Mouse (Mus musculus) heart, embryonic 14.5 days (tissue): ENCODE measurements at regions not wholly inside any gene's neighbourhood (a gene's known extent, or its start where the extent isn't known, plus 50 kb on each side); places are given as distances from the start of the nearest gene placed in this dataset.

Experiments
- ATAC-seq: fragments of 200-750 bp; cut with Nextera tagmentation; 2 replicates; pipeline ENCODE4 v1.8.0; 2017; ENCODE audit warnings: low read depth, moderate TSS enrichment; ENCODE audit not compliant: insufficient number of reproducible peaks, insufficient read depth, low FRiP score
- H3K27ac ChIP-seq, 2 experiments: fragments of 200-500 bp in 1 of 2; fragments of 300-500 bp in 1 of 2; sonication (generic) in 1 of 2; replicated peaks in 1 of 2; 2 replicates each; pipeline ENCODE4 v1.5.1; 2012 to 2014; ENCODE audit warnings: low read depth in 2 of 2, low read length in 2 of 2, control low read depth in 1 of 2, mild to moderate bottlenecking in 1 of 2, mixed read lengths in 1 of 2; ENCODE audit not compliant: control insufficient read depth in 1 of 2, insufficient read depth in 1 of 2
- H3K27me3 ChIP-seq: fragments of 300-500 bp; sonication (generic); 2 replicates; pipeline ENCODE4 v1.6.1; 2014; ENCODE audit warnings: mild to moderate bottlenecking, low read length, control low read depth; ENCODE audit not compliant: control insufficient read depth, insufficient read depth
- H3K36me3 ChIP-seq: fragments of 300-500 bp; sonication (generic); 2 replicates; pipeline ENCODE4 v1.6.1; 2014; ENCODE audit warnings: mild to moderate bottlenecking, control low read depth, low read length, mixed read lengths; ENCODE audit not compliant: control insufficient read depth, insufficient read depth
- H3K4me1 ChIP-seq, 2 experiments: fragments of 200-500 bp in 1 of 2; fragments of 300-500 bp in 1 of 2; sonication (generic) in 1 of 2; 2 replicates each; pipeline ENCODE4 v1.6.1; 2012 to 2014; ENCODE audit warnings: low read length in 2 of 2, control low read depth in 1 of 2, mixed read lengths in 1 of 2; ENCODE audit not compliant: control insufficient read depth in 2 of 2, insufficient read depth in 2 of 2
- H3K4me2 ChIP-seq: fragments of 300-500 bp; sonication (generic); 2 replicates; pipeline ENCODE4 v1.6.1; 2014; ENCODE audit warnings: mild to moderate bottlenecking, low read length
- H3K4me3 ChIP-seq, 2 experiments: fragments of 200-500 bp in 1 of 2; fragments of 300-500 bp in 1 of 2; sonication (generic) in 1 of 2; 2 replicates each; pipeline ENCODE4 v1.5.1; 2012 to 2014; ENCODE audit warnings: low read length in 2 of 2, mild to moderate bottlenecking in 2 of 2, control low read depth in 1 of 2, low read depth in 1 of 2, moderate library complexity in 1 of 2; ENCODE audit not compliant: control insufficient read depth in 1 of 2, insufficient read depth in 1 of 2
- H3K9ac ChIP-seq: fragments of 300-500 bp; sonication (generic); 2 replicates; pipeline ENCODE4 v1.6.1; 2014; ENCODE audit warnings: mild to moderate bottlenecking, low read length
- H3K9me3 ChIP-seq: fragments of 300-500 bp; sonication (generic); 2 replicates; pipeline ENCODE4 v1.6.1; 2016; ENCODE audit warnings: low read length, control low read depth; ENCODE audit not compliant: control insufficient read depth
- WGBS: fragments of 180-500 bp; shearing (Covaris S2); extraction: QIAGEN DNeasy Blood & Tissue Kit; methylation state at CpG from one replicate; pipeline ENCODE4 v1.1.7; 2014; 5-methylcytosine and 5-hydroxymethylcytosine counted together

DNA sequence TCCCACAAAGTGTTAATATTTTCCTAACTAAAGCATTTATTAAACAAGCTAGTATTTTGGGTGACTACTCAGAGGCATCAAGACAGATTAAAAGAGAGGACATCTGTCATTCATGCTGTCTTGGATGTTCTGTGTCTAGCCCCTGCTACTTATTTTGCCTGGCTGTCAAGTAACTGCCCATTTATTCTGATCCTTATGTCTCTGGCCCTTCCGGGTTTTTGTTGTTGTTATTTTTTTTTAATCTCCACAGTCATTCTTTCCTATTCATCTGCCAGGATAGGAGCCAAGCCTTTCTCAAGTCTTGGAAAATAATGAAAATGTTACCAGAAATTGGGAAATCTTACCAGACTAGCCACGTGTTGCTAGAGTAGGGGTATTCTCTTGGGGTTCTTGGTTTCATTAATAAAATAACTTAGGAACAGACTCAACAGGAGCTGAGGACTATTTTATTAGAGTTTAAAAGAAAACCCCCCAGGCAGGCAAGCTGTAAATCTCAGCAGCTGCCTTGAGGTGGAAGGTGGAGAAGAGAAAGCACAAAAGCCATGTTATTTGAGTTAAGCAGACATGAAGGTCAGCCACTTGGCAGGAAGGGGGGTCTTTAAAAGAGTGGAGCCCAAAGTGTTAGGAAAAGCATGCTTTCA, 209.1 kb upstream of the Gm10295 start:
- Histone ChIP-seq H3K27ac (no peak overlapping the region), H3K27me3 (no peaks in the 10 kb centered on the region), H3K36me3 (no peaks in the 10 kb centered on the region), H3K9me3 (no peaks in the 10 kb centered on the region), H3K9ac (no peak overlapping the region), H3K4me2 (no peak overlapping the region), H3K4me3 (no peak overlapping the region), H3K4me1 (no peaks in the 10 kb centered on the region)
- WGBS, result 57% methylated on average over 2 of the region's 2 CpGs
- no peak for ATAC-seq

DNA sequence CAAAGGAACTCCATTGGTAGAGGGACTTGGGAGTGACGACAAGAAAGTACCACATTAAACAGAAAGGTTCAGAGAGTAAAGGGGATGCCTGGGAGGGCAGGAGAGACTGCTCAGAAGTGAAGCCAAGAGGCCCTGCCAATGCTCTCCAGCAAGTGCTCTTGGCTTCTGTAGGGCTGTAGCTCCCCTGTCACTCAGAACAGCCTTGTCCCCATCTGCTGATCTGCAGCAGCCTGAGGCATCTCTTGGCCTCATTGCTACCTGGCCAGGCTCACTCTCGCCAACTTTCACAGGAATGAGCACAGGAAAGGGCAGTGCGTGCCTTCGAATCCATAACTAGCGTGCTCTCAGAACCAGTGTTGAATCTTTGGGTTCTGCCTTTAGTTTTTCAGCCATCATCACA, 205.2 kb upstream of the Gm10295 start:
- H3K4me1 ChIP-seq, result no peaks in the 10 kb centered on the region
- 90% methylated on average over 5 of the region's 5 CpGs for WGBS
- H3K9me3 ChIP-seq, result no peaks in the 10 kb centered on the region
- no peak overlapping the region for H3K4me3 ChIP-seq
- H3K27ac ChIP-seq, result no peak overlapping the region
- no peak overlapping the region for H3K9ac ChIP-seq
- no peaks in the 10 kb centered on the region for H3K27me3 ChIP-seq
- ATAC-seq, result no peak
- no peaks in the 10 kb centered on the region for H3K36me3 ChIP-seq
- no peak overlapping the region for H3K4me2 ChIP-seq

DNA sequence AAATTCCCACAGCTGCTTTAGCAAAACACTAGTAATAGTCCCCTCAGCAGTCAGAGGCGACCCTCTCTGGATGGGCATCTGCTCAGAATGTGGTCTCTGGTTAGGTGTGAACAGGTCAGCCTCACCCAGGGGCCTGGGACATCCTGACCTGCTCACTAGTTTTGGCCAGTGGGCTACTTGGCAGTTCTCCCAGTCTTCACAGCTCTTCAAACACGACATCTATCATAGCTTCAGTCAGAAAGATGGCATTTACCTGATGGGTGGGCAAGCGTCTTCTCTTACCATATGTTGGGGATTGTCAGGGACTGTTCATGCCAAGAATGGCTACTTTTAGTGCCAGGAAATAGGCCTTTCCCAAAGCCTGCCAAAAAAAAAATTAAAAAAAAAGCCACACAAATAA, 204.2 kb upstream of the Gm10295 start:
- no peak overlapping the region for H3K4me3 ChIP-seq
- WGBS, result 85% methylated on average over 3 of the region's 3 CpGs
- H3K4me1 ChIP-seq, result no peaks in the 10 kb centered on the region
- no peaks in the 10 kb centered on the region for H3K36me3 ChIP-seq
- H3K27ac ChIP-seq, result no peak overlapping the region
- no peak overlapping the region for H3K9ac ChIP-seq
- no peak overlapping the region for H3K4me2 ChIP-seq
- ATAC-seq, result no peak
- no peaks in the 10 kb centered on the region for H3K9me3 ChIP-seq
- no peaks in the 10 kb centered on the region for H3K27me3 ChIP-seq

DNA sequence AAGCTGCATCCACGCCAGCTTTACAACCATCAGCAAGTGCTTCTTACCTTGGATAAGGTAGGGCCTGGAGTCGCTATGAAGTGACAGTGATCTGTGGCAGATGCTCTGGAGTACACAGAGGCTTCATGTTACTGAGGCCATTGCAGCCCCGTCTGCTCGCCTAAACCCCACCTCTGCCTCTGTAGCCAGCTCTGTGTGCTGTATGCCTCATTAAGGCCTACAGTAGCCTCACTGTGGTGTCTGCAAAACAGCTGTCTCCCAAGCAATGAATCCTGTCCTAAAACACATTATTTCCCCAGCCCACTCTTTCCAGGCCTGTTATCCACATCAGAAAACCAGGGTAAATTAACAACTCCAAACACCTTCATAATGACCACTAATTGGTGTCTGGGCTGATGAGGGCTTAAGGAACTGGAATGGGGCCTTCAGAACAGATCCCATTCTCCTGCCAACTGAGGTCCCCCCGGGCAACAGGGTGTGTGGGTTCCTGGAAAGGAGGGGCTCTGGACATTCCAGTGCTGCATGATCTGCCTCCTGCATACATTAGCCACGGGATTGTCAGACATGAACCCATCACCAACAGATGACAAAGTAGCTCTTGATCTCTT, 195.4 kb upstream of the Gm10295 start:
- Histone ChIP-seq H3K9me3 (no peaks in the 10 kb centered on the region), H3K4me1 (no peaks in the 10 kb centered on the region), H3K4me3 (no peak overlapping the region), H3K27me3 (no peaks in the 10 kb centered on the region), H3K36me3 (no peaks in the 10 kb centered on the region), H3K9ac (no peak overlapping the region), H3K4me2 (no peak overlapping the region), H3K27ac (no peak overlapping the region)
- 69% methylated on average over 6 of the region's 6 CpGs for WGBS
- no peak for ATAC-seq

DNA sequence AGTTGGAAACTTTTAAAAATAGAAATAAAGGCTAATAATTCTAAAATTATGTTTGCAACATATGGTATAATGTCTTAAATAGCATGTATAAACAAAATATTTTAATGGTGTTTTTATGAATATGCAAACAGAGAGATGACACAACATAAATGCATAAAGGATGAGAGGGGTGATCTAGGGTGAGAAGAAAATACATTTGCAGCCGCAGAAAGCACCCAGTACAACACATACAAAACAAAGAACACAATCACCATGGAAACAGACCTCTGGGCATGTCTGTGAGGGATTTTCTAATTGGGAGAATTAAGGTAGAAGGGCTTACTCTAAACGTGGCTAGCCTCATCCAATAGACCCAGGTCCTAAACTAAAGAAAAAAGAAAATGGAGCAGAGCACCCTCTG, 190.2 kb upstream of the Gm10295 start:
- H3K9ac ChIP-seq, result no peak overlapping the region
- no peaks in the 10 kb centered on the region for H3K4me1 ChIP-seq
- H3K27ac ChIP-seq, result no peak overlapping the region
- H3K4me2 ChIP-seq, result no peak overlapping the region
- H3K27me3 ChIP-seq, result no peaks in the 10 kb centered on the region
- no peaks in the 10 kb centered on the region for H3K9me3 ChIP-seq
- no peaks in the 10 kb centered on the region for H3K36me3 ChIP-seq
- no peak for ATAC-seq
- no peak overlapping the region for H3K4me3 ChIP-seq
- 77% methylated on average over 2 of the region's 2 CpGs for WGBS

DNA sequence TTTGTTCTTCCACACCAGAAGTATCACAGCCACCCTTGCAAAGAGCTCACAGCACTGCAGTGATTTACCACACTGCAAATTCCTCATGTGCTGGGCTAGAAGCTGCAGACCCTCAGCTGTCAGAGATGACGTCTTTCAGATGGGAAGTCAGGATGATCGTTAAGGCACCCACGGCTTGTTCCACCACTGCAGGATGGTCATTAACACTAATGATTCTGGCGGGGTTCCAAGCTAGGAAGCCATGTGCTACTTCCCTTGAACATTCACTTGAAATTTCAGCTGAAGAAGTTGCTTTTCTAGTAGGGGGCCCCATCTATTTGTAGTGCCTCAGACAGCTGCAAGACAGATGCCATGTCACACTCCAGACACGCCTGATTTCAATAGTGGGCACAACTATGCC, 181.8 kb upstream of the Gm10295 start:
- WGBS, result 14% methylated on average over 5 of the region's 5 CpGs

DNA sequence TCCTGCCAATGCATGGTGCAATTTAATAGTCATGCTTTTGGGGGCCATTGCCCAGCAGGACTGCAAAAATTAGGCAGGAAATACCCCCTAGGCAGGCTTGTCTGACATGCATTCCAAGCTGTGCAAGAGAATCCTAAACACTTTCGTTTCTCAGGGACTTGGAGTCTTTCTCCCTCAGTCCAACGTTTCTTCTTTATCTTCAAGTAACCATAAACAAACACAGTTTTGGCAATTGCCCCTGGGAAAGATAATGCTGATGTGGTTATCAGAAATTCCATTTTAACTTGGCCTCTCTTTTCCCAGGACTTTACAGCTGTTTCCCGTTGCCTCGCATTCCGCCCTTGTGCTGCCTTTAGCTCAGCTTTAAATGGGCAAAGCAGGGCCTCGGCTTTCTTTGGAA, 180.2 kb upstream of the Gm10295 start:
- Histone ChIP-seq H3K4me3 (no peak overlapping the region), H3K9me3 (no peaks in the 10 kb centered on the region), H3K4me1 (peaks cover 6 to 7% of the 10 kb centered on the region in 2 experiments; a peak in 3 of 4 replicates), H3K36me3 (no peaks in the 10 kb centered on the region), H3K9ac (no peak overlapping the region), H3K4me2 (peak overlapping the region; percentile 48), H3K27ac (peak overlapping the region; percentile 1 to 46), H3K27me3 (no peaks in the 10 kb centered on the region)
- no peak for ATAC-seq
- 8% methylated on average over 6 of the region's 6 CpGs for WGBS

More for the DNA sequence above, 181.8 kb upstream of the Gm10295 start:
- no peak overlapping the region for H3K9ac ChIP-seq
- no peak for ATAC-seq
- H3K4me3 ChIP-seq, result no peak overlapping the region
- peaks cover 6 to 7% of the 10 kb centered on the region in 2 experiments; a peak in 3 of 4 replicates for H3K4me1 ChIP-seq
- no peaks in the 10 kb centered on the region for H3K27me3 ChIP-seq
- H3K27ac ChIP-seq, result 0 out of 4 replicates have a peak overlapping the region, but pooled peaks of 1 of the 2 experiments have one; percentile 8
- H3K9me3 ChIP-seq, result no peaks in the 10 kb centered on the region
- no peaks in the 10 kb centered on the region for H3K36me3 ChIP-seq
- no peak overlapping the region for H3K4me2 ChIP-seq

DNA sequence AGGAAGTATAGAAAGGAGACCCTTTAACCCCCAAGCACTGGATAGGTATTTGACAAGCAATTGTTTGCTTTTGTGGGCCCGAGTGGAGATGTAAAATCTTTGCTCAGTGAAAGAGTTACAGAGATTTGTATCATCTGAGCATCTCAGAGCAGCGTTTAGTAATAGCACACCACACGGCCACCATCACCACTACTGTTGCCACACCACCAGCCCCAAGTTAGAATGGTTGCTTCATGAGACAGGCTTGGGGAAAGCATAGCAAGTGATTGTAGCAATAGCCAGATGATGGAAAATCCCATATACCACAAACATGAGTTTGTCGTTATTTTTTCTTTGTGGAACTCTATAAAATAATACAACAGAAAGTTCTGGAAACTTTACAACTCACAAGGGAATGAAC, 179.6 kb upstream of the Gm10295 start:
- Histone ChIP-seq H3K4me1 (peaks cover 6 to 7% of the 10 kb centered on the region in 2 experiments; a peak in 3 of 4 replicates), H3K9ac (no peak overlapping the region), H3K36me3 (no peaks in the 10 kb centered on the region), H3K9me3 (no peaks in the 10 kb centered on the region), H3K27me3 (no peaks in the 10 kb centered on the region), H3K4me2 (no peak overlapping the region), H3K4me3 (no peak overlapping the region), H3K27ac (peak overlapping the region; percentile 1 to 13; a peak in 3 of 4 replicates)
- no peak for ATAC-seq
- WGBS, result 80% methylated on average over 4 of the region's 4 CpGs
